9 mouse cellular contexts compared by ENCODE assay signal in the genomic region with DNA sequence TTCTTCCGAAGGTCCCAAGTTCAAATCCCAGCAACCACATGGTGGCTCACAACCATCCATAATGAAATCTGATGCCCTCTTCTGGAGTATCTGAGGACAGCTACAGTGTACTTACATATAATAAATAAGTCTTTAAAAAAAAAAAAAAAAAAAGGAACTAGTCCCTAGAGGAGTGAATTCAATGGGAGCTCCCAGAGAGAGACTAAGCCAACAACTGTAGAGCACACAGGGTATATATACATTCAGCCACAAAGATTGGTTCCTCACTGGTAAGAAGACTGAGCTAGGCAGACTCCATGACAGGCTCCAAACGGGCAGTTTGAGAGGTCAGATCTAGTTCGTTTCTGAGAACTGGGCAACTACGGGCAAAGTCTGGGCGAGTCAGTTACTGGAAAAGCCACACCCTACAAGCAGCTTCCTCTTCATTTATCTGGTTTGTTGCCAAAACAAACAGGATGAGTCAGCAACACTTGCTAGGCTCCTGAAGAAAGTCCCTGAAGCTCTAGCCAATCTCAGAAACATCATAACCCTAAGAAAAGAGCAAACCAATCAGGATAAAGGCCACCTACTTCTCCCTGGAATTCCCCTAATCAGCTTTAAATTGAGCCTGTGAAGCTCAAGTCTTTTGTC. TPM values are rescaled to one million over a fixed set of nuclear protein-coding genes. Genes with fewer than 3 reads are reported as not detected.
DNase-seq lines count a peak whose midpoint lies in the region; ATAC-seq lines count a peak whose summit lies in the region.
"Had no signal": no experiment of that assay in that cellular context is flagged by ENCODE, and none has a peak within 500 bp of the region (broad histone marks: within the 10 kb centered on the region; RNA-seq: fewer than 3 reads in every experiment).

No protein-coding gene starts in this region.

- H3K27me3 ChIP-seq in kidney, embryonic 15.5 days = no peaks in the 10 kb centered on the region
- H3K27me3 ChIP-seq in hindbrain, embryonic 11.5 days (ENCODE audit: control insufficient read depth, insufficient read depth, low read length) = no peaks in the 10 kb centered on the region
- H3K27me3 ChIP-seq: embryonic facial prominence, embryonic 13.5 days had no signal

- peak; percentile 80 for ATAC-seq in common myeloid progenitor, adult 5-6 weeks (replicated peaks; ENCODE audit: low read depth, poor library complexity, severe bottlenecking)
- ATAC-seq in kidney, embryonic 15.5 days (replicated peaks; ENCODE audit: low FRiP score) = peak; percentile 31; the same call in 1 of the 2 replicates
- peak; percentile 85 for ATAC-seq in monocyte, adult 5-6 weeks (replicated peaks; ENCODE audit: insufficient number of reproducible peaks, low FRiP score, low TSS enrichment, poor library complexity, severe bottlenecking)
- no peak for ATAC-seq in hindbrain, embryonic 11.5 days (ENCODE audit: low FRiP score)

- 74% methylated on average over 5 of the region's 5 CpGs for WGBS in kidney, embryonic 15.5 days
- WGBS in hindbrain, embryonic 11.5 days = 83% methylated on average over 5 of the region's 5 CpGs

- no peak overlapping the region for H3K27ac ChIP-seq in kidney, embryonic 15.5 days
- no peak overlapping the region for H3K27ac ChIP-seq in hindbrain, embryonic 11.5 days (ENCODE audit: low read depth, low read length)
- H3K27ac ChIP-seq: embryonic facial prominence, embryonic 13.5 days had no signal

- no peaks in the 10 kb centered on the region for H3K36me3 ChIP-seq in kidney, embryonic 15.5 days
- no peaks in the 10 kb centered on the region for H3K36me3 ChIP-seq in hindbrain, embryonic 11.5 days (ENCODE audit: control insufficient read depth, insufficient read depth, low read length)
- H3K36me3 ChIP-seq: embryonic facial prominence, embryonic 13.5 days had no signal

- H3K4me2 ChIP-seq in kidney, embryonic 15.5 days = no peak overlapping the region
- no peak overlapping the region for H3K4me2 ChIP-seq in hindbrain, embryonic 11.5 days (replicated peaks; ENCODE audit: low read depth, low read length)
- H3K4me2 ChIP-seq: embryonic facial prominence, embryonic 13.5 days had no signal

- no peak overlapping the region for H3K4me3 ChIP-seq in kidney, embryonic 15.5 days (replicated peaks)
- H3K4me3 ChIP-seq in hindbrain, embryonic 11.5 days (ENCODE audit: low read depth, low read length) = no peak overlapping the region
- H3K4me3 ChIP-seq: embryonic facial prominence, embryonic 13.5 days had no signal

- no peak overlapping the region for H3K9ac ChIP-seq in kidney, embryonic 15.5 days
- H3K9ac ChIP-seq in hindbrain, embryonic 11.5 days (ENCODE audit: low read depth, low read length) = no peak overlapping the region
- H3K9ac ChIP-seq: embryonic facial prominence, embryonic 13.5 days had no signal

- H3K9me3 ChIP-seq in kidney, embryonic 15.5 days (replicated peaks) = no peaks in the 10 kb centered on the region
- H3K9me3 ChIP-seq in hindbrain, embryonic 11.5 days (ENCODE audit: control insufficient read depth, low read length) = no peaks in the 10 kb centered on the region
- H3K9me3 ChIP-seq: embryonic facial prominence, embryonic 13.5 days had no signal

- DNase-seq in spleen, adult 12 weeks (ENCODE audit: low spot score) = peak; percentile 55
- DNase-seq in spleen, adult 18-20 months = no peak
- DNase-seq in layer of hippocampus, adult 11-12 months (ENCODE audit: low spot score) = no peak
- no peak for DNase-seq in hindbrain, embryonic 11.5 days (ENCODE audit: low spot score)
- no peak for DNase-seq in left cerebral cortex, postnatal 4 days

- intact Hi-C loops in left cerebral cortex, postnatal 4 days (cut with DNase I) = loop anchor here (10.0 kb wide), 1 partner anchor 121 kb away; no protein-coding TSS in a partner anchor

- H3K4me1 ChIP-seq in kidney, embryonic 15.5 days = peaks cover 10% of the 10 kb centered on the region; the same call in 1 of the 2 replicates
- H3K4me1 ChIP-seq in hindbrain, embryonic 11.5 days (replicated peaks; ENCODE audit: control insufficient read depth, insufficient read depth, low read length) = no peaks in the 10 kb centered on the region
- H3K4me1 ChIP-seq: embryonic facial prominence, embryonic 13.5 days had no signal

RNA-seq across cellular contexts. Expression of a gene that starts 4.9 kb away (rescaled TPM):
- total RNA-seq in common myeloid progenitor, adult 5-6 weeks (2017) = 13.2 and 13.7 TPM in 2 replicates
- 31.2 and 35.7 TPM in 2 replicates for polyA plus RNA-seq in kidney, embryonic 15.5 days (2015; fragmentation: Nextera tagmentation; extraction: Ambion mirVana)
- total RNA-seq in monocyte, adult 5-6 weeks (2017) = 21.7 to 34.0 TPM (median 25.1 TPM) in 3 replicates
- 70.0 and 71.1 TPM in 2 replicates for polyA plus RNA-seq in hindbrain, embryonic 11.5 days (2014; fragmentation: Nextera tagmentation; extraction: Ambion mirVana)
- 10 to 100 TPM; 49.2 to 51.6 TPM for total RNA-seq in left cerebral cortex, postnatal 4 days (2021)

RNA-seq across cellular contexts. Expression of a gene that starts 53.7 kb away (rescaled TPM):
- total RNA-seq in common myeloid progenitor, adult 5-6 weeks (2017) = 19.7 and 27.1 TPM in 2 replicates
- polyA plus RNA-seq in kidney, embryonic 15.5 days (2015; fragmentation: Nextera tagmentation; extraction: Ambion mirVana) = 20.4 and 21.8 TPM in 2 replicates
- total RNA-seq in monocyte, adult 5-6 weeks (2017) = 10.0 to 19.5 TPM (median 13.3 TPM) in 3 replicates
- 8.8 and 8.9 TPM in 2 replicates for polyA plus RNA-seq in hindbrain, embryonic 11.5 days (2014; fragmentation: Nextera tagmentation; extraction: Ambion mirVana)
- total RNA-seq in left cerebral cortex, postnatal 4 days (2021) = 1 to 10 TPM; 3.7 to 4.3 TPM
